Mouse (Mus musculus) thymus, adult 2 months (tissue): ENCODE results near the gene Sytl3. TPM values are rescaled to one million over a fixed set of nuclear protein-coding genes. Genes with fewer than 3 reads are reported as not detected.
"Not testable (repeated sequence)": the region's sequence is repeated elsewhere in the genome, so short reads cannot be mapped to it uniquely, and the experiment has no call there.

Experiments used
- DNase-seq: peaks from one replicate; pipeline ENCODE4 v3.0.0; 2021
- H3K27ac ChIP-seq: fragments of 200-500 bp; 2 replicates; pipeline ENCODE4 v1.5.1; 2012; ENCODE audit warnings: low read length, control low read depth; ENCODE audit not compliant: control insufficient read depth, insufficient read depth
- H3K27me3 ChIP-seq: fragments of 200-500 bp; 2 replicates; pipeline ENCODE4 v1.6.1; 2012; ENCODE audit warnings: mild to moderate bottlenecking, low read length, moderate library complexity, mixed read lengths; ENCODE audit not compliant: control insufficient read depth, insufficient read depth
- H3K36me3 ChIP-seq: fragments of 200-500 bp; 2 replicates; pipeline ENCODE4 v1.6.1; 2012; ENCODE audit warnings: mild to moderate bottlenecking, low read length, moderate library complexity; ENCODE audit not compliant: control insufficient read depth, insufficient read depth
- H3K4me1 ChIP-seq: fragments of 200-500 bp; replicated peaks from 2 replicates; pipeline ENCODE4 v1.6.1; 2012; ENCODE audit warnings: low read length; ENCODE audit not compliant: control insufficient read depth, insufficient read depth
- H3K4me3 ChIP-seq: fragments of 200-500 bp; 2 replicates; pipeline ENCODE4 v1.5.1; 2012; ENCODE audit warnings: mild to moderate bottlenecking, low read length, control low read depth, moderate library complexity; ENCODE audit not compliant: control insufficient read depth, insufficient read depth
- WGBS: fragments of 180-500 bp; shearing (Covaris S2); methylation state at CpG from one replicate; pipeline ENCODE4 v1.1.7; 2018; 5-methylcytosine and 5-hydroxymethylcytosine counted together
- polyA plus RNA-seq: library from polyadenylated mRNA; depleted of rRNA; stranded (reverse); fragments of >200 nt; gene quantifications from 2 replicates; pipeline ENCODE4 v1.2.3, GENCODE M21; 2012

Gene Sytl3
- polyA plus RNA-seq, 1 experiment = 40.1 TPM

GRCm38 (mm10) chr17:6662840-6663239 lies 3.9 kb downstream of the Sytl3 start:
- H3K27me3 ChIP-seq, H3K36me3 ChIP-seq, DNase-seq: not testable (repeated sequence)
- peaks cover 12% of the 10 kb centered on the region for H3K4me1 ChIP-seq
- 5% methylated on average over 3 of the region's 3 CpGs for WGBS
- peak overlapping the region; percentile 75; the same call in 1 of the 2 replicates for H3K27ac ChIP-seq
- peak overlapping the region; percentile 40 for H3K4me3 ChIP-seq

GRCm38 (mm10) chr17:6665389-6665788 lies 6.5 kb downstream of the Sytl3 start:
- H3K27me3 ChIP-seq, H3K27ac ChIP-seq, H3K36me3 ChIP-seq, DNase-seq, H3K4me1 ChIP-seq, H3K4me3 ChIP-seq: not testable (repeated sequence)
- 19% methylated on average over 4 of the region's 5 CpGs for WGBS

- H3K4me1 ChIP-seq, H3K4me3 ChIP-seq, H3K27ac ChIP-seq, H3K36me3 ChIP-seq, DNase-seq, H3K27me3 ChIP-seq: not testable (repeated sequence)
- WGBS = no CpG with 5 or more reads among the region's 6 CpGs
These were observed 9.6 kb downstream of the Sytl3 start for GRCm38 (mm10) chr17:6668522-6668921.

- H3K36me3 ChIP-seq, H3K4me3 ChIP-seq, H3K27me3 ChIP-seq, H3K27ac ChIP-seq, DNase-seq, H3K4me1 ChIP-seq: not testable (repeated sequence)
- 88% methylated on average over 5 of the region's 5 CpGs for WGBS
These were observed 15.4 kb downstream of the Sytl3 start for GRCm38 (mm10) chr17:6674297-6674696.

- H3K4me1 ChIP-seq, H3K4me3 ChIP-seq, H3K27me3 ChIP-seq, DNase-seq, H3K27ac ChIP-seq, H3K36me3 ChIP-seq: not testable (repeated sequence)
- 89% methylated on average over 1 of the region's 2 CpGs for WGBS
These were observed 19.2 kb downstream of the Sytl3 start for GRCm38 (mm10) chr17:6678063-6678462.

- H3K27me3 ChIP-seq, DNase-seq, H3K27ac ChIP-seq, H3K36me3 ChIP-seq, H3K4me1 ChIP-seq, H3K4me3 ChIP-seq: not testable (repeated sequence)
- WGBS = 91% methylated on average over 4 of the region's 4 CpGs
These were observed 22.8 kb downstream of the Sytl3 start for GRCm38 (mm10) chr17:6681721-6682120.

- H3K27me3 ChIP-seq, H3K4me3 ChIP-seq, H3K27ac ChIP-seq, DNase-seq, H3K36me3 ChIP-seq: not testable (repeated sequence)
- WGBS = 100% methylated on average over 1 of the region's 5 CpGs
- peaks cover 12% of the 10 kb centered on the region for H3K4me1 ChIP-seq
These were observed 24.8 kb downstream of the Sytl3 start for GRCm38 (mm10) chr17:6683702-6684101.

- H3K4me1 ChIP-seq = peaks cover 18% of the 10 kb centered on the region
- H3K27me3 ChIP-seq, H3K27ac ChIP-seq, H3K4me3 ChIP-seq, DNase-seq, H3K36me3 ChIP-seq: not testable (repeated sequence)
- WGBS = no CpG with 5 or more reads among the region's 4 CpGs
These were observed 25.8 kb downstream of the Sytl3 start for GRCm38 (mm10) chr17:6684464-6685287.

GRCm38 (mm10) chr17:6685288-6685818 lies 26.5 kb downstream of the Sytl3 start:
- H3K27ac ChIP-seq, H3K4me3 ChIP-seq, H3K36me3 ChIP-seq, DNase-seq, H3K27me3 ChIP-seq: not testable (repeated sequence)
- H3K4me1 ChIP-seq = peaks cover 23% of the 10 kb centered on the region
- 88% methylated on average over 5 of the region's 8 CpGs for WGBS

- not testable (repeated sequence) for H3K27me3 ChIP-seq
- WGBS = 36% methylated on average over 3 of the region's 4 CpGs
- peak; percentile 51 for DNase-seq
These were observed 27.5 kb downstream of the Sytl3 start for GRCm38 (mm10) chr17:6686299-6686971.

More at GRCm38 (mm10) chr17:6686299-6686971, 27.5 kb downstream of the Sytl3 start:
- H3K27ac ChIP-seq = peak overlapping the region; percentile 16
- not testable (repeated sequence) for H3K36me3 ChIP-seq, H3K4me3 ChIP-seq
- peaks cover 26% of the 10 kb centered on the region for H3K4me1 ChIP-seq
